Mouse (Mus musculus) ovary, postnatal 36 days (tissue): ENCODE data around the gene Myo1b.

Source experiments
- DNase-seq: peaks from one replicate; pipeline ENCODE4 v3.0.0; 2022; ENCODE audit warnings: low spot score, mixed read lengths

The Myo1b gene

DNA sequence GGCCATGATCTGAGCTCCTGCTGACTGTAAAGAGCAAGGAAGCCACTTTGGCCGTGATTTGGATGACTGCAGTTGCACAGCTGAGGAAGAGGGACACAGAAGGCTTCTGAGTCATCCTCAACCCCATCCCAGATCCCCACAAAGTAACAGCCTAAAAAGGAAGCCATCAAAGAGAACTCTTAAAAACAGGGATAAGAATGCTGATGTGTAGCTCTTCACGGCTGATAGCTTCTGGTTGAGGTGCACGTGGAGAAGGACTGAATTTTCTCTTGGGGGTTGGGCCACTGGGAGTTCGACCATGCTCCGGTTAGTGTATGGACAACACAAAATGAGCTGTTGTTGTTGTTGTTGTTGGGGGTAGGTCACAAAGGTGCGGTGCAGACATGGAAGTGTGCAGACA, 181.2 kb downstream of the Myo1b start:
- DNase-seq, result no peak

- DNase-seq, result no peak
These were observed 186.5 kb downstream of the Myo1b start for GRCm38 (mm10) chr1:51729407-51729806.

GRCm38 (mm10) chr1:51728816-51729215, 187.1 kb downstream of the Myo1b start:
- no peak for DNase-seq

DNA sequence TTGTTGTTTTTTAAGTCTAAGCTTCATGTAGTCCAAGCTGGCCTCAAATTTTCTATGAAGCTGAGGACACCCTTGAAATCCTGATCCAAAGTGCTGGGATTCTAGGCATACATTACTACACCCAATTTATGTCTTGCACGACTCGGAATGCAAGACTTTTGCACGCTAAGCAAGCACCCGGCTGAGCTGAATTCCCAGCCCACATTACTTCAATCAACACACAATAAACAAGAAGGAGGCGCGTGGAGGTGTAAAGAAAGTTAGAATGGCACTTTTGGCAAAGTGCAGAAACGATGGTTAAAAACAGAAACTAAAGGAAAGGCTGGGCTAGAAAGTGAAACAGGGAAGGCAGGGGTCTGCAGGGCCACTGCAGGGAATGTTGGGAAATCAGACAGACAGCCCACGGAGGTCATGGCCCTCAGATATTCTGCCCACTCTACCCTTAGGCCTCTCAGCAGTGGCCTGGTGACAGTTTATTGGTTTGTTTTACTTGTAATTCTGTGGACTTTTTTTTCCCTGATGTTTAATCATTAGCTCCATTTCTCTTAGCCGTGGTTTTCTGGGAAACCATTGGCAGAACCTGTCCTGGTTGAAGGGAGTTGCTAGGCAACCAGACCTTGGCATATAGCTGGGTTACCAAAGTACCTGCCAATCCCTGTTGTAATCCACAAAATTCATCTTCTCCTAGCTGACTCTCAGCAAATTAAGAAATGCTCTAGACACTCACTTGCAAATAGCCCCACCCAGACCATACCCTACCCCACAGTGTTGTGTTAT, 195.8 kb downstream of the Myo1b start:
- no peak for DNase-seq

DNA sequence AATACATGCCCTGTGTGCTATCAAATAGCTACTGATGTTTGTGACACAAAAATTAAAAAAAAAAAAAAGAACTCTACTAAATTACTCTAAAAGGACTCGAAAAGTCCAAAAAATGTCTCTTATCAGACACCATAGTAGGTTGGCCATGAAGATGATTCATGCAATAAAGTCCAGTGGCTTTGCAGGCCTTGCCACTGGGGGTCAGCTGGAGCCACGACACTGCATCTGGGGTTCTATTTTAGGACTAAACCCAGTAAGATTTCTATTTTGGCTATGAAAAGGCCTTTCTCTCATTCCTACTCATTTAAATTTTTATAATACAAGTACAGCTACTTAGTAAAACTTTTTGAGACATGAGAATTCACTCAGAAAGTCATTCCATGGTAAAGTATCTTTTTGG, 205.0 kb downstream of the Myo1b start:
- DNase-seq, result no peak

- no peak for DNase-seq
These were observed 209.8 kb downstream of the Myo1b start for GRCm38 (mm10) chr1:51706106-51706505.

DNA sequence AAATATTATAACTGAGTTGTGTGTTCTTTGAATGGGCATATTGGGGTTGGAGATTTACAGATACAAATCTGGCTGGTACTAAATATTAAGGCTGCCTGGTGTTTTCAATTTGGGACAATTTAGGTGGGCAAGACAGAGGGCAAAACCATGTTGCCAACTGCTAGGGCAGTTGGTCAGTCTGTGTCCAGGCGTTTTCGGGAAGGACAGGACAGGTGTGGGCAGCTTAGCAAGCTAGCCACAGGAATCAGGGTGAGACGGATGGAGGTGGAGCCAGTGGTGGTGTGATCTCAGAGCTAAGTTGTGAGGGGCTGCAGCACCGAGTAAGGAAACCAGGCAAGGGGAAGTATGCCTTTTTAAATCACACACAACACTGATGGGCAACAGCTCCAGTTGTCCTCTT, 211.3 kb downstream of the Myo1b start:
- DNase-seq, result no peak
